Mouse (Mus musculus): ENCODE results near the gene Gm5127.

Gm5127 gene

DNA sequence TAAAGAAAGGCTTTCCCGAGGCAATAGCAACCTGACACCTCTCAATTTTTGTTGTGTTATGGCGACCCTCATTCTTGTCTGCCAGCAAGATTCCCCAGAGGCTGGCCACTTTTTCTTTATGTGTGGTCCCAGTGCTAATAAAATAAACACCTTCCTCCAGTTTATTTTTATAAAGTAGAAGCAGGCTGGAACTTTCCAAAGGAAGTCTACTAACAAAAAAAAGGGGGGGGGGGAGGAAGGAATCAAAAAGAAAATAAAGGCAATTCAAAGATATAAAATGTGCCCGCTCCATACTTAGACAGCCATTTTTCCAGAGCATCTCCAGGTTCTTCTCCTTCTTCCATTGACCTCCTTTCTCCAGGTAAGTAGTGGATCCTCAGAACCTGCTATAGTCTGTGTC is at the start of gene Gm5127:
Gene Gm5127 (plus strand): TSS at position 301 of the 400 bp plus-strand sequence.
- TF ChIP-seq GATA4 (IDR thresholded peaks at IDR 0.05; ENCODE audit: insufficient replicate concordance, low read length): no peak

DNA sequence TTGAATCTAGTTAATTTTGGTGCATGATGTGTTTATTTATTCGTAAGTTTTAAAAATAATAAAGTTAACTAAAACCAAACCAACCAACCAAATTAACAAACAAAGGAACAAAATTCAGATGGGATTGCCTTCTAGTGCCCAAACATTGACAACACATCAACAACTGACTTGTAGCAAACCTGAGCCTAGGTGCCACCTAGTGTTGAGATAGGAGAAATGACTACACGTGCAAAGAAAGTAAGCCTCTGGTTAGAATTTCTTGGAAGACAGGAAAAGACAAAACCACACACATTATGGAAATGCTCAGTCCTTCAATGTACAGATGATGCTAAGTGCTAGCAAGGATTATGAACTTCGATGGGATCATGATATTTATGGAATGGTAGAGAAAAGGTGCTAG is 46.6 kb upstream of the Gm5127 start:
- TF ChIP-seq GATA4 (IDR thresholded peaks at IDR 0.05; ENCODE audit: insufficient replicate concordance, low read length): no peak

DNA sequence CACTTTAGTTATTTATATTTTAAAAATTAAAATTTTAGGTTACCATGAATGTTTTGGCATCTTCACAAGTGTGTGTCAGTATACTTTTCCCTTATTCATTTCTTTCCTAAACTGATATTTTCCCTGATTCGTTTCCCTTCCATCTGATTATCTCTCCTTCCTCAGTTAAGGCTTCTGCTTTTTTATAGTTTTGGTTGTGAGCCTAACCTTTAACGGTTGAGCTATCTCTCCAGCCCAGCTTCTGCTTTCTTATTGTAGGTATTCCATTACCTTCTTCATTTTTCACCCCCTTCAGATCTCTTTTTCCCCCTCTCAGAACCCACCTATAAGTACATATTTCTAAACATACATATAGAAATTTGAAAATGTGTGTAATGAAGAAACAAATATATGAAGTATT is 27.5 kb upstream of the Gm5127 start:
- no peak for TF ChIP-seq GATA4 (IDR thresholded peaks at IDR 0.05; ENCODE audit: insufficient replicate concordance, low read length)

DNA sequence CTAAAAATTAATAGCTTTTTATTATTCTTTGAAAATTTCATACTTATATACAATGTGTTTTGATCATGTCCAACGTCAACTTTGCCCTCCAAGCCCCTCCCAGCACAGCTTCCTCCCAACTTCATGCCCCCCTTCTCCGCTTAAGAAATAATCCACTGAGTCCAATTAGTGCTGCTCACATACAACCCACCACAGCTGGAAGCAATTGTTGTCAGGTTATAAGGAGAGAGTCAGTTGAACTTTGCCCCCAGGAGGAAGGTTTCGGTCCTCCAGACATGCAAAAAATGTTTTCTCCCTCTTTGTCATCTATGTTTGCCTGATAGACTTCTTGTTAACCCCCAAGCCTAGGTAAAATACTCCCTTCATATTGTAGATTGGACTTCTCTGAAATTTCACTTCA is 4.0 kb upstream of the Gm5127 start:
- no peak for TF ChIP-seq GATA4 (IDR thresholded peaks at IDR 0.05; ENCODE audit: insufficient replicate concordance, low read length)

DNA sequence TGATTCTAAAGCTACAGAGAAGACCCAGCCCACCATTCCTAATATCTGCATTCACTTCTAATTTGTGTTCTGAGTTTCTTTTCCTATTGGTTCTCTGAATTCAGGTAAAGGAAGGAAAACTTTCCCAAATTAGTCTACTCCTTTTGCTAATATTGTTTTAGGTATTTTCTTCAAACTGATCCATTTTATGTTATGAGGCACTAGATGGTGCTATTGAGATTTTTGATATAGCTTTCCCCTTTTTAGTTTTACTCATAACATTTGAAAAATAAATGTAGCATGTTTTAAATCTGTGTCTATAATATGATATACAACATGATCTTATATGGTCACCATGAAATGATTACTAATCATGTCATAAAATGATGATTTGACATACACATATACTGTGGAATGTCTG is 2.6 kb upstream of the Gm5127 start:
- TF ChIP-seq GATA4 (IDR thresholded peaks at IDR 0.05; ENCODE audit: insufficient replicate concordance, low read length): no peak

DNA sequence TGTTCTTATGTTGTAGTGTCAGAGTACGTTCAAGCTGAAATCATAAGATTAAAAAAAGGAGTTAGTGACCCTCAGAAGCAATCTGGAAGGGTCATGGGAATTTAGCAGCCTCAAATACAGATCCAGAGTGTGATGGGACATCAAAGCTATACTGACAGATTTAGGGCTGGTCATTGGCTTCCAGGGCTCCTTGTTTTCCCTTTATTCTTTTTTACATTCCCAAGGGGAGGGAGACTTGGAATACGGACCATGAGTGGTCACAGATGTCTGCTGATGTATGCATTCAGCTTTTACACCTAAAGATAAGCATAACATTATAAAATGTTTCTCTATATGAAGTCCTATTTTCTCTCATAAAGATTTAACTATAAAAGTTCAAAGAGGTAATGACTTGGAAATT is 789 bp upstream of the Gm5127 start:
- TF ChIP-seq GATA4 (IDR thresholded peaks at IDR 0.05; ENCODE audit: insufficient replicate concordance, low read length): no peak

DNA sequence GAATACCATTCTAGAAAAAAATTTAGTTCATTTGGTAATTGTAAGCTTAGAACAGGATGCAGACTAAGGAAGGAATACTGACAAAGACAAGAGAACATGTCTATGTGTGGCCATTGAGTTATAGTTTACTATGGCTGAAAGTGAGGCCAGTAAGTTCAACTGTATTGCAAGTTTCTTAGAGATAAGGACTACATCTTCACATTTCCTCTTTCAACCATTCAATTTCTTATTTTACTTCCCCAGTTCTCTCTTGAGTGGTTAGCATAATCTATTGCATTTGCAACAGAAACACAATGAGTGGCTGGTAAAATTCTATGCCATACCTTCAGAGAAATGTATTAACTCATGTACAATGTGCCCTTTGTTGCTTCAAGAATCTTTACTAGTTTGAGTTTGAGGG is 10.9 kb downstream of the Gm5127 start:
- no peak for TF ChIP-seq GATA4 (IDR thresholded peaks at IDR 0.05; ENCODE audit: insufficient replicate concordance, low read length)

DNA sequence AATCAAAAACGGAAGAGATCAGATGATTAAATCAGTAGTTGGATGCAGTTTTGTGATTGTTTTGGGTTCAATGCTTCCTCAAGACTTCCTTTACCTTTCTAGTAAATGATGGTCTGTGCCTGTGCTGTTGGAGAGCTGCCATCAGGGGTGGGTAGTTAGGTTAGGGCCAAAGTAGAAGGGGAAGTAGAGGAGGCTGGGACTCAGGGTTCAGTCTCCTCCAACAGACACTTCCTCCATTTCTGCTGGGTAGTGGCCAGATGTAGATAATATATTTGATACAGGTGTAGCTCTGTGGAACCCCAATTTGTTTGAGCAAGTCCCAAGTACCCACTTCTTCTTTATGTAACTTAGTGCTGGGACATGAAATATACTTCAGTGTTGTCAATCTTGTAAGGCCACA is 12.9 kb downstream of the Gm5127 start:
- TF ChIP-seq GATA4 (IDR thresholded peaks at IDR 0.05; ENCODE audit: insufficient replicate concordance, low read length): no peak

DNA sequence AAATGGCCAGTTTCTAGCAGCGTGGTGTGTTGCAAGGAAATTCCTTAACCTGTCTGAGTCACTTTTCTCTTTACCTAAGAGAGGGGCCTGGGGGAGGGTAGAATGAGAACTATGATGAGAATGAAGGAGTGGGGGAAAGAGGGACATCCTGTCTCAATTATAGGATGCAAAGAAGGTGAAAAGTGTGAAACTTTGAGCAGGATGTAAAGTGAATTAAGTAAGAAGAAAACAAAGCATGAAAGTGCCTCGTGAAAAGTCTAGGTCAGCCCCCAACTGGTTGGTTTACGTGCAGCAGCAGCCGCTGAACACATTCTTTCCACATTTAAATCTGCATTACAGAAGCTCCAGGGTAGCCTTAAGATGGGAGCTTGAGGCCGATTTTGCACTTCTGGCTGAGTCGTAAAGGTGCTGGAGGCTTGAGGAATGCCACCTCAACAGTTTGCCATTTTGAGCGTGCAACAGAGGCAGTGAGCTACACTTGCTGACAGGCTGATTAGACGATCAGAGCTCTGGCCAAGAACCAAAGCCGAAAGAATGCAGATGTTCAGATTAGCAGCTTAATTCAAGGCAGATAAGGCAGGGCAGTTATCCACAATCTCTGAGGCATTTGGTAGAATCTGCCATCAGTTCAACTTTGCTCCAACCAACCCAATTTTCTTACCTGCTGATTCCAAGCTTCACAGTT is 19.7 kb downstream of the Gm5127 start:
- no peak for TF ChIP-seq GATA4 (IDR thresholded peaks at IDR 0.05; ENCODE audit: insufficient replicate concordance, low read length)

DNA sequence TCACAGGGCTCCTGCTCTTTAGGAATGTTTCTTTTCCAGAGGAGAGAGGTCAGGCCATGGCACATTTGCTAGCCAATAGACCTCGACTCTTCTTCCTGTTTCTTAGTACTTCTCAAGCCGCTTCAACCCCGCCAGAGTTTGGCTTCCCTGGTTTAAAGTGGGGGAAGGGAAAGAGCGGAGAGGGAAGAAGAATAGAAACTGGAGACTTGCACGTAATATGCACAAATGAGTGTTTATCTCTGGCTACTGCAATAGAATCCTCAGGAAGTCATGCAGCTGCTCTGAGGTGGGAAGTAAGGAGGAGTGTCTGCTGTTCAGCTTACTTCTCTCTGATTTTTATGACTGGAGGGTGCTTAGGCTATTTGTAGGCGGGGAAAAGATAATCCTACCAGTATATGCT is 20.4 kb downstream of the Gm5127 start, which contains the start of gene Cysltr1:
Gene Cysltr1 (minus strand): TSS at position 294 of the 400 bp plus-strand sequence.
- TF ChIP-seq GATA4 (IDR thresholded peaks at IDR 0.05; ENCODE audit: insufficient replicate concordance, low read length): no peak

DNA sequence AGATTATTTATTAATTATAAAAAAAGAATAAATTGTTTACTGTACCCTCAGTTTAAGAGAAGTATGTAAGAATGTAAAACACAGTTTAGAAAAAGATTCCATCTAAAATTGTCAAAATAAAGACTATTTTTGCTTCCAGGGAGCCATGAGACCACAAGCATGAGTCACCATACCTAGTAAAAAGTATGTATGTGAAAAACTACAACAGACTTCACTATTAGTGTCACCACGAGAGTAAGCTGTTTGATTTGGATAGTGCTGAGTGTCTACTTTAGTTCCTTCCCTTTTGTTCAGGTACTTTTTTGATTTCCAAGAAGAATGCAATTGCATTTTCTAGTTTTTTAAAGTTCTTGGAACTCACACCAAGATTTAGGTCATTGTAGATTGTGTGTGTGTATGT is 39.5 kb downstream of the Gm5127 start:
- TF ChIP-seq GATA4 (IDR thresholded peaks at IDR 0.05; ENCODE audit: insufficient replicate concordance, low read length): no peak

DNA sequence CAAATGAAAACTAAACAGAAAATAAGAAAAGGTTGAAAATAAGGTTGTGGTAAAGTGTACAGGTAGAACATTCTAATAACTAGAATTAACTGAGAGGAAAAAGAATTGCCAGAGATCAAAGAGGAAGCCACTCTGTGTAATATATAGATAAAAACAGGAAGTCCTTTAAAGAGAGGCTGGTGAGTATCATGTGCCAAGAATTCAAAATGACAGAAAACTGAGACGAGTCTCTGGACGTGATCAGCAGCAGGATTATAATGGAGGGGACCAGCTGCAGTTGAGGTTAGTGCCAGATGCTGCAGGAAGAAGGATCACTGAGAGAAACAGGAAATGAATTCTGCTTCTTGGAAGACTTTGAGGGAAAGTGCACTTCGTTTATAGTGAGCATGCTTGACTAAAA is 40.7 kb downstream of the Gm5127 start:
- no peak for TF ChIP-seq GATA4 (IDR thresholded peaks at IDR 0.05; ENCODE audit: insufficient replicate concordance, low read length)

DNA sequence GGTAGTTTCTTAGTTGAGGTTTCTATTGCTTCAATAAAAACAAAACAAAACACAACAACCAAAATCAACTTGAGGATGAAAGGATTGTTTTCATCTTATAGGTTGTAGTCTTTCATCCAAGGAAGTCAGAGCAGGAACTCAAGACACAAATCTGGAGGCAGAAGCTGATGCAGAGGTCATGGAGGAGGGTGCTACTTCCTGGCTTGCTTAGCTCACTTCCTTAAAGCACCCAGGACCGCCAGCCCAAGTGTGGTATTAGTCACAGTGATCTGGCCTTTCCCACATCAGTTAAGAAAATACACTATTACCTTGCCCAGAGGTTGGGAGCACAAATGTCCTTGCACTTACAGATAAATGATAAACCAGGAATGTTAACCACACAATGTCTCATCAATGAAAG is 45.5 kb downstream of the Gm5127 start:
- no peak for TF ChIP-seq GATA4 (IDR thresholded peaks at IDR 0.05; ENCODE audit: insufficient replicate concordance, low read length)

DNA sequence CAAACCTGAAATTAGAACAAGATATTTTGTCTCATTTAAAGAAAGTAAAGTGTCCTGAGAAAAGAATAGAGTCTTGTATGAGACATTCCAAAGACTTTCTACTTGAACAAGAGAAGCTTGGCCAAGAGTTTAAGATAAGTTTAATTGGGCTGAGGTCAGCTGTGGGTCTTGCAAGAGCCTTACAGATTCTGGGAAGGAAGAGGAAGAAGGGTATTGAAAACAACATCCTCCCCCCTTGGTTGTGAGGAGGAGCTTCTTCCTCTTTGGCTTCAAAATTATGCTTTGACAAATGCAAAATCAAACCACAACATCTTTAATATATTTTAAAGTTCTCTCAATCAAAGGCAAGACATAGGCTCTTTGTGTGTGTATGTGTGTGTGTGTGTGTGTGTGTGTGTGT is 50.6 kb downstream of the Gm5127 start:
- no peak for TF ChIP-seq GATA4 (IDR thresholded peaks at IDR 0.05; ENCODE audit: insufficient replicate concordance, low read length)

DNA sequence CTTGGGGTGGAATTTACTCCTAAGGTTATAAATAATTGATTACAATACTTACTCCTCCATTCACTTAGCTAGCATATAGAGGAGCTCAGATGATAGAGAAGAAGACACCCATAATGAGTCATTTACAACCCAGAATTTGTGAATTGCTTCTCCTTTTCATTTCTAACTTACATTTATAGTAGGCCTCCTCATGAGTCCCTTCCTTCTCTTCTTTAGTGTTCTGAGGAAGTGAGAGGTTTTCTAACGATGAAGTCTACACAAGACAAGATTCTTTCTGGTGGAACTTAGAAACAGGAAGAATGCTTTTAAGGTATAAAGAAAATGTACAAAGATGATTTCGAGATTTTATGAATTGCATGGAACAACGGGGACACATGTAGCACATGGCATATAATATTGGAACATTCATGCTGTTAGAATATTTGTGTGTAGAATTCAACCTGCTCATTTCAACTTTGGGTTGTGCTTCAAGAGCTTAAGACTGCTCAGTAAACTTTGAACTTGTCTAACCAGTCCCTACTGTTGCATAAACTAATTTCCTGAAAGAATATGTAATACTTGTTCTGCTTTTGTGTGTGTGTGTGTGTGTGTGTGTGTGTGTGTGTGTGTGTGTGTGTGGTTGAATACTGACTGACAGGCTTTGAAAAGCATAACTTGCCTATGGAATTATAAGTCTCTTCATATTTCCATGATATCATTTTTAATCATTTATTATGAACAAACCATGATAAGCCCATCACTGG is 52.0 kb downstream of the Gm5127 start:
- TF ChIP-seq GATA4 (IDR thresholded peaks at IDR 0.05; ENCODE audit: insufficient replicate concordance, low read length): no peak

DNA sequence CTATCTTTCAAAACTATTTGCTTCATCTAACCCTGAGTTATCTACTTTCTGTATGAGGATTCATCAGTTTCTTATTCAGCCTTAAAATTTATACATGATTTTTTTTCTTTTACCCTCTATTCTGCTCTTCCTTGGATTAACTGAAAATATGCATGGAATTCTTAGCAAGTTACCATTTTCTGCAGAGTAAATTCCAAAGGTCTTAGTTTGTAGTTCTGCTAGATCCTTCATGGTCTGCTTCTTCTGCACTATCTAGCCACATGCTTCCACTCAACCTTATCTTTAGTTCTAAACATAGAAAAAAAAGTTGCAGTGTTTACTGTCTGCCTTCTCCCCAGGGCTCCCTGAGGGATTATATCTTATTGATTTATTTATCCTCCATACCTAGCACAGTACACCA is 79.1 kb downstream of the Gm5127 start:
- TF ChIP-seq GATA4 (IDR thresholded peaks at IDR 0.05; ENCODE audit: insufficient replicate concordance, low read length): no peak

DNA sequence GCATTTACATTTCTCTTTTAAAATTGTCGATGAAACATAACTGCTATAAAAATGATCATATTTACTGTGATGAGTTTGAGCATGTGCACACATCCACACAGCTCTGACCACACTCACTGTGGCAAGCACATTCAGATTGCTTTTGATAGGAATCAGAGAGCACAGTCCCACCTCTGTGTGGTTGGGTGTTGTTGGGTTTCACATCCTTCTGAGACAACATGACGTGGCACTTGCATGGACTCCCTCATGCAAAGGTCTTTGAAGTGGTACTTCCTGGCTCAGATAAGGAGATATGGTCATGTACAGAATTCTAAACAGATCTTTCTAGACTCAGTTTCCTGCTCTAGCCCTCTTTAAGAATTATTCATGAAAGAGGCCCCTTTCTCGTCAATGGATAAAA is 121.6 kb downstream of the Gm5127 start:
- no peak for TF ChIP-seq GATA4 (IDR thresholded peaks at IDR 0.05; ENCODE audit: insufficient replicate concordance, low read length)

All from liver, adult (tissue).